Mouse (Mus musculus): ENCODE data around the gene Wasf1.

The Wasf1 gene

DNA sequence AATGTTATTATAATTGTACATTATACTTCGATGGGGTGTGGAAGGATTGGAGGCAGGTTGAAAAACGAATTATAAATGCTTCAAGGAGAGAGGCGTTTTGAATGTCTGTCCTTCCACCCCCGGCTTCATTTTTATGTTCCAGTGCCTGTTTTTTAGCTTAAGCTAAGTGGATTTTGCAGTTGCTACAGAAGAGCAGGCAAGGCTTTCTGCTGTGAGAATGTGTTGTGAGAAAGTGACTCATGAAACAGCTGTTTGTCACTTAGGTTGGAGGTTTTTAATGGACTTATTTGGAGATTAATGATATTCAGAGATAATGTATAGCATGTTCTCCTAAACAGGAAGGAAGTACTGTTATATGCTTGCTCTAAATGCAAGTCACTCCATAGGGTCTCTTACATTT is 5.9 kb downstream of the Wasf1 start:
- DNase-seq (ENCODE audit: low spot score in 2 of 2): no peak

DNA sequence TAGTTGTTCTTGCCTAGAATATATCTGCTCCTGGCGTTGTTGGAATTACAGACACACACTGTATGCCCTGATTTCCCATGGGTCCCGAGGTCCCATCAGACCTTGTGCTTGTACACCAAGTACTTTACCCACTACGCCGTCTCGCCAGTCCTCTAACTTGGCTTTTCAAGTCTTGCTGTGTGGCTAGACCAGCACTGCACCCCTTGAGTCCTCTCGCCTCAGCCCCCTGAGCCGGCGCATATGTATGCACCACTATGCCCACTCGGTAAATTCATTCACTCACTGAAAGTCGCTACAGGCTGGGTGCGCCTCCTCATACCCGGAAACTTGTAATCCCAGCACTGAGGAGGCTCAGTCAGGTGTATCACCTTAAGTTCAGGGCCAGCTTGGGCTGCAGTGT is 12.5 kb downstream of the Wasf1 start:
- no peak for DNase-seq (ENCODE audit: low spot score in 2 of 2)

DNA sequence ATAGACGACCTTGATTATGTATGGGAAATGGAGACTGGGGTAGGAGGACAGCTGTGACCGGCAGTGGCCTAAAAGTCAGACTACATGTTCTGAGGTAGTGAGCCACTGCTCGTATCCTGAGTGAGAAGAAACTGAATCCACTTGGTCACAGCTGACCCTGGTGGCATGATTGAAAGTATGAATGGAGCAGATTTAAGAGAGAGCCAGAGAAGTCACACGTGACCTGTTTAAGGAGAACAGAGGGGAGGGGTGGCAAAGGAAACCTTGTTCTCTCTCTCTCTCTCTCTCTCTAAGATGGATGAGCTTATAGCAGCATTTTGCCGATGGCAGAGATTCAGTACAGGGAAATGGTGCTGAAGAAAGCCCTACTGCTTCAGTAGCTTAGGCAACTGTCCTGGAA is 13.4 kb downstream of the Wasf1 start:
- no peak for DNase-seq (ENCODE audit: low spot score in 2 of 2)

DNA sequence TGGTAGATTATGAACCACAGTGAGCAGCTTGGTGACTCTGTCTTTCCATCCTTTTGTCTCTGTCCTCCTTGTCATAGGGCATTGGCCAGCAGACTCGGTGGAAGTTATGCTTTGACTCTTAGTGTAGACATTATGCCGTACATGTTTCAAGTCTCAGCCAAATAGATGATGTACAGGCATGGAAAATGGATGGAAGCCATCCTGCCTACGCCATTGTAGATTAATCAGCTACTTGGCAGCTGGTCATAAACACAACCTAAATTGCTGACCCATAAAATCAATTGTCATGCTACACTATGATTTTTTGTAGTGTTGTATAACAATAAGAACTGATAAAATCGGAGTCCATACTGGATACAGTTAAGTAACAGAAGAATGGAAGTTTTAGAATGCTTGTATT is 18.5 kb downstream of the Wasf1 start:
- DNase-seq (ENCODE audit: low spot score in 2 of 2): no peak

DNA sequence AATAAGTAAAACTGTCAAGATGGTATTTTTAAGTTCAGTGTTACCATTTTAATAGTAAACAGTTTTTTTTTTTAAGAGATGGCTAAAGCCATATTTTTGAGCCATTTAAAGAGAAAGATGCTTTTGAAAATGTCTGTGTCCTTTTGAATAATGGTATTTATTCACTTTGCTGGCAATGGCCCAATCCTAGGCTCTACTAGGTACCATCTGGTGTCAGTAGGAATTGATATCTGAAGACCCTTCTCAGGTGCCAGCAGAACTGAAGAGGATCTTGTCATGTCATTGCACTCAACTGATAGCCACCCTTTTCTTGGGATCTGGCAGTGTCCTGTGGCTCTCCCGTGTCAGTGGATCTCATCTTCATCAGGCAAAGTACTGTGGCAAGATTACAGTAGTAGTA is 22.9 kb downstream of the Wasf1 start:
- no peak for DNase-seq (ENCODE audit: low spot score in 2 of 2)

DNA sequence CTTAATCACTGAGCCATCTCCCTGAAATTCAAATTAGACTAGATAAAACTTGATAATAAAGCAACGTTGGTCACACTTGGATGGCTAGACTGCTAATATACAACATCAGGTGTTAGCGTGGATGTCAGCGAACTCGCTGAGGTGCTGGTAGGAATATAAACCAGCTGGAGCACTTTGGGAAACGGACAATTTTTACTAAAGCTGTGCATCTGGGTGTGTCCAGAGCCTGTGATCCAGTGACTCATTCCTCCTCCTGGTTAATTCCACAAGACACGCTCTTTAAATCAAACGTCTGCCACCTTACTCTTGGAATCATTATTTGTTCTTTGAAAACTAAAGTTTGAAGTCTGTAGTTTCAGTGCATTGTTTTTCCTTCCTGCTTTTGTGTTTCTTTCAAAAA is 23.5 kb downstream of the Wasf1 start:
- DNase-seq (ENCODE audit: low spot score in 2 of 2): no peak

DNA sequence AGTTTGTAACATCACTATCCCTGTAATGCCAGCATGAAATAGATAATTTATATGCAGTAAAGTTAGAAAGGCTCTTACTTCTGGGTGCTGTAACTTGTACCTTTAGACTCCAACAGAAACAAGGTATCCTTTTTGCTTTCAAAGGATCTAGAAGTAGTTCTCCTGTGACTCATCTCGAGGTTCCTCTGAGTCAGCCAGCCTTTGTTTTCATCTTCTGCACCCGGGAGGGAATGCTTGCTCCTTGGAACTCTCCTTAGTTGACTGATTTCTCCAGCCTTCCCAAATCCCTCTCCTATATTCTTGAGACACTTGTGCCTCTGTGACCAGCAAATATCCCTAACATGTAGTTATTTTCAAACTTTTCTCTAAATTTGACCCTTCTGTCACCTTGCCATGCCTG is 25.3 kb downstream of the Wasf1 start:
- DNase-seq (ENCODE audit: low spot score in 2 of 2): no peak

DNA sequence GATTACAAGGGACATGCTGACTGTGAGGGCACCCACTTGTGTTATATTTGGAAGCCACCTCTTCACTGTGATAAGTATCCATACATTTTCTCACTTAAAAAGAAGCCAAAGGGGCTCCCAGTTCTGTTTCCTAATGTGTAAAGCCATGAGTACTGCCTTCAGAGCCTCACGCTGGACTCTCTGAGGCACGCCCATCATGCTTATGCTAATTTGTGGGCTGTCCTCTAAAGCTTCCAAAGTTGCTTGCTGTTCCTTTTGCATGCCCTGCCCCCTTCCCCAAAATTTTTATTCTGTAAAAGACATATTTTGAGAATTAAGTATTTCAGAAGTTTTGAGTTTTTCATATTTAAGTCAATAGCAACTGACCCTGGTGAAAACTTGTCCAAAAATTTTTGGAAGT is 27.5 kb downstream of the Wasf1 start:
- no peak for DNase-seq (ENCODE audit: low spot score in 2 of 2)

DNA sequence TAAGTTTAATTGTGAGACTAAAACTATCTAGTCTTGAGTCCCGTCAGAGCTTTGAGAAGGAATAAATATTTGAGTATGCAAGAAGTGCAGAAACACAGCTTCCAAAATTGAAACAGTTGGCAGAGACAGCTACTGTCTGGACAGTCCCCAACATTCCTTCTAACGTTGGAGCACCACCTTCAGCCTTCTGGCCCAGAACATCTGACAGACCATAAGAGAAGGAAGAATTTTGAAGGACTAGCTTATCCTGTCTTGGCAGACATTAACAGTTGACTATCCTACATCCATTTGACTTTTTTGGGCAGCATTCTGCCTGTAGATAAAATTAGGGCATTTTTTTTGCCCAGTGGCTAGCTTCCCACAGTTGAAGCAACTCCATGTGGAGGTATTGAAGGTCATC is 32.0 kb downstream of the Wasf1 start:
- no peak for DNase-seq (ENCODE audit: low spot score in 2 of 2)

DNA sequence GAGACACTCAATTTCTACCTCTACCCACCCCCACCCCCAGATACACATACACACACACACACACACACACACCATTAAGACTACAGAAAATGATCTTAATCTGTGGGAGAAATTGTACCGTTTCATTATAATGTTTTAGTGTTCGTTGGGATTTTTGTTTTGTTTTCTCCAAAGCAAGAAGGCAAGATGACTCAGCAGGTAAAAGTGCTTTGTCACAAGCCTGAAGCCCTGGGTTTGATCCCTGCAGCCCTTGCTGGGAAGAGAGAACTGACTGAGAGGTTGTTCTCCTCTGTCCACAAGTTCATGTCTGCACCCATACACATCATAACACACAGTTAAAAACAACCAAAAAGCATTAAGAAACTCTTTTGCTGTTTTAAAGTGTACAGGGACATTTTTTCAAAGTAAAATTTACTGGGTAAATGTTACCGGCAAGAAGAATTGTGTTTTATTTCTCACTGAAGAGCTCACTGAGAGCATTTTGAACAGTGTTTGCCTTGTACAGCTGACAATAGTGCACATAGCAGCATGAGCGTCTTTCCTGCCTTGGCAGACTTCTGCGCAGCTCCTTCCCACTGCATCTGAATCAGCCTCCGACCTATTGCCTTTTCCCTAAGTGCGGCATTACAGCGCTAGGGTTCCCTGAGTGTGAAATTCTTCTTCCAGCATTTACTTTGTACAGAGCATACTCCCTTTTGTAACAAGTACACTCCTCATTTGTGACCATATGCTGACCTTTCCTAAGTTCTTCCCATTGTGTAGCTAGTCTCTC is 35.6 kb downstream of the Wasf1 start:
- DNase-seq (ENCODE audit: low spot score in 2 of 2): no peak

DNA sequence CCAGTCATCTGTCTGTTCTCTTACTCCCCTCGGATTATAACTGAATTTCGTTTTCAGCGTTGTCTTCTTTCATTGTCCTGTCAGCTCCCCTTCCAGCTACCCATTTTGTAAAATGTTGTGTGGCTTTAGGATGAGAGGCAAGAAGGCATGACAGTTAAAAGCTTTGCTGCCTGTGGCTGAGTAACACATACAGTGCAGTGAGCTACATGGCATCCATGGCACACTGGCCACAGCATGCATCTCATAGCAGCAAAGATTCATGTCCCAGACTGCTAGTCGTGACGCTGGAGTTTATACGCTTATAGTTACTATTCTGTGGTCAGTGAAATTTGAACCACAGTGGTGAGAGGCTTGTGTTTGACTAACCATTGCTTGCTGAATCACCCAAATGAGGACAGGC is 36.2 kb downstream of the Wasf1 start:
- DNase-seq (ENCODE audit: low spot score in 2 of 2): no peak

DNA sequence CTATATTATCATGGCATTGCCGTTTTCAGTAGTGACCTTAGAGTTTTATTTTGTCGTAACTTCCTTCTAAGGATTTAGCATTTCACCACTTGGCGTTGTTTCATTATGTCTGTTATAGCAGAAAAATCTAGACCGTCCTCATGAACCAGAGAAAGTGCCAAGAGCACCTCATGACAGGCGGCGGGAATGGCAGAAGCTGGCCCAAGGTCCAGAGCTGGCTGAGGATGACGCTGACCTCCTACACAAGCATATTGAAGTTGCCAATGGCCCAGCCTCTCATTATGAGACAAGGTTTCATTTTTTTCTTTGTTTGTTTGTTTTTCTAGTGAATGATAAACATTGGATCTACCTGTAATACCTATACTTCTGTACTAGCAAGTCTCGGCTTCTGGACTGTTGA is 49.7 kb downstream of the Wasf1 start:
- no peak for DNase-seq (ENCODE audit: low spot score in 2 of 2)

DNA sequence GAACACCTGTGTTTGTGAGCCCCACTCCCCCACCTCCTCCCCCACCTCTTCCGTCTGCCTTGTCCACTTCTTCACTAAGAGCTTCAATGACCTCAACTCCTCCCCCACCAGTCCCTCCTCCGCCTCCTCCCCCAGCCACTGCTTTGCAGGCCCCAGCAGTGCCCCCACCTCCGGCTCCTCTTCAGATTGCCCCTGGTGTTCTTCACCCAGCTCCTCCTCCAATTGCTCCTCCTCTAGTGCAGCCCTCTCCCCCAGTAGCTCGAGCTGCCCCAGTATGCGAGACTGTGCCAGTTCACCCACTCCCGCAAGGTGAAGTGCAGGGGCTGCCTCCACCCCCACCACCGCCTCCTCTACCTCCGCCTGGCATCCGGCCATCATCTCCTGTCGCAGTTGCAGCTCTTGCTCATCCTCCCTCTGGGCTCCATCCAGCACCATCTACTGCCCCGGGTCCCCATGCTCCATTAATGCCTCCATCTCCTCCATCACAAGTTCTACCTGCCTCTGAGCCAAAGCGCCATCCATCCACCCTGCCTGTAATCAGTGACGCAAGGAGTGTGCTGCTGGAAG is 53.0 kb downstream of the Wasf1 start:
- DNase-seq (ENCODE audit: low spot score in 2 of 2): peak in 1 of 2 experiments; percentile 45

DNA sequence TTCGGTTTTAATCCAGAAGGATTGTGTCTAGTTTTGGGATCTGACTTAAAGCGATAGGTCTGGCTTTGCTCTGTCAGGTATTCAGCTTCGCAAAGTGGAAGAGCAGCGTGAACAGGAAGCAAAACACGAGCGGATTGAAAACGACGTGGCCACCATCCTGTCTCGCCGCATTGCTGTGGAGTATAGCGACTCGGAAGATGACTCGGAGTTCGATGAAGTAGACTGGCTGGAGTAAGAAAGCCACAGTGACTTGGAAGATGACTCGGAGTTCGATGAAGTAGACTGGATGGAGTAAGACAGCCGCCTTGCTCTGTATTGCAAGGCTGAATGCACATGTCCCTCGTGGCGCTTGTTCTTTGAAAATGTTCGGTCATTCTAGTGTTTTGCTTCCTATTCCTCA is 54.3 kb downstream of the Wasf1 start:
- no peak for DNase-seq (ENCODE audit: low spot score in 2 of 2)

DNA sequence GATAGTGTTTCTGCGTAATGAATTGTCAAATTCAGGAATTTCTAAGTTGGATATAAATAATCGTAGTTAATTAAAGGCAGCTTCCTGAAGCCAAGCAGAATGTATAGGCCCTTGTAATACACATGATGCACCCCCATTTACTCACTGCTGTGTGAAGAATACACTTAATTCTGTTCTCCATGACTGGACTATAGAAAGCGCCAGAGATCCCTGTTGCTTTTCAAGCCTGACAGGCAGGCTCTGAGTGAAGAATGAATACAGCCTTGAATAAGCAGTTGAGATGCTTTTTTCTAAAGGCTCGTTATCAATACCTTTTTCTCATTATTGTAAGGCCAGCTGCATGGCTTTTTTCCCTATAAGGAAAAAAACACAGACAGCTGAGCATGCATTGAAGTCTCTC is 59.4 kb downstream of the Wasf1 start:
- DNase-seq (ENCODE audit: low spot score in 2 of 2): no peak

DNA sequence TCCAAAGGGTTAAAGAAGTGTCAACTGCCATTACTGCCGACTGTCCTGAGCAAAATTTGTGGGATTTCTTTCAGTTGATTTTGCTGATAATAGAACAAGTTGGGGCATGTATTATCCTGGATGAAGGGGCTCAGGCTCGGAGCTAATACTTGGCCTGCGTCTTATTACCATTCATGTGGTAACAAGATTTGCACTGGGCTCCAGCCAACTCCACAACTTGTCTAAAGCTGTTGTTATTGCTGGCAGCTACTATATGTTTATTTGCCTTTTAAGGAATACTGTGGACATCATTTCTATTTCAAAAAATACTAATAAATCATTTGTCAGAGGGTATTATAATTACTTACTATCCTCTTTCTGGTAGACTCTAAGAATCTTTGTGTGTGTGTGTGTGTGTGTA is 66.9 kb downstream of the Wasf1 start:
- DNase-seq (ENCODE audit: low spot score in 2 of 2): no peak

DNA sequence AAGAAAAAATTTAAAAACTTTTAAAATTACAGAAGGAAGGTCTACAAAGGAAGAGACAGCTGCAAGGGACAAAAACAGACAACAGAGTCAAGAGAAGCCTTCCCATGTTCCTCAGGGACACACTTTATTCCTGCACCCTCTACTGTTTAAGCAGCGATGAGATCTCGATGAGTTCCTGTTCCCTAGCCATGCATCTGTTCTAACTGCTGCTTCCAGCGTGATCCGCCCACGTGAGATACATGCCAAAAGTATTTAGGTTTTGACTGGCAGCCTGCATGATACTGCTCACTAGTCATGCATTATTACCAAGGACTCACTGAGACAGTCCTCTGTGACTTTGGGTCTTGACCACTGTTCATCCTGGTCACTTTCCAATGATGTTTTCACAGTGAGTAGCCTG is 72.9 kb downstream of the Wasf1 start:
- peak in 1 of 2 experiments; percentile 64 for DNase-seq (ENCODE audit: low spot score in 2 of 2)

DNA sequence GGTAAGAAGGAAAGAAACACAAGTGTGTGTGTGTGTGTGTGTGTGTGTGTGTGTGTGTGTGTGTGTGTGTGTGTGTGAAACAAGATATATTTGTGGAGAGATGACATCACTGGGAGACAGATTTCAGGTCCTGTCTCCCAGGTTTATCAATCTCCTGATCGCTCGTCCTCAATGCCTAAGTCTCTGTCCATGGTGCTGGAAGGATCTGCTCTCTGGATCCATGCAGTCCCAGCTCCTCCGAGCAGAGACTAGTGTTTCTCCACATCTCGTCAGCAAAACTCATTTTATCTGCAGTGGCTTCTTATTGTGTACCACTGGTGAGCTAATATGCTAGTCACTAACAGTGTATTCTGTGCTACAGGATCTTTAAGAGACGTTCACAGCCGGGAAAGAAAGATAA is 78.1 kb downstream of the Wasf1 start:
- DNase-seq (ENCODE audit: low spot score in 2 of 2): no peak

DNA sequence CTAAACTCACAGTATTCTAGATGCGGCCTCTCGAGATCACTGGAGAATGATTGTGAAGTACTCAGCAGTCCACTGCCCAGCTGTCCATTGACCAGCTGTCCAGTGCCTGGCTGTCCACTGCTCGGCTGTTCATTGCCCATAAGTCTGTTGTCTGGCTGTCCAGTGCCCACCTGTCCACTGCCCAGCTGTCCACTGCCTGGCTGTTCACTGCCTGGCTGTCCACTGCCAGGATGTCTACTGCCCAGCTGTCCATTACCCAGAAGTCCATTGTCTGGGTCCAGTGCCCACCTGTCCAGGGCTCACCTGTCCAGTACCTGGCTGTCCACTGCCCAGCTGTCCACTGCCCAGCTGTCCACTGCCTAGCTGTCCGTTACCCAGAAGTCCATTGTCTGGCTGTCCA is 78.7 kb downstream of the Wasf1 start:
- DNase-seq (ENCODE audit: low spot score in 2 of 2): no peak

DNA sequence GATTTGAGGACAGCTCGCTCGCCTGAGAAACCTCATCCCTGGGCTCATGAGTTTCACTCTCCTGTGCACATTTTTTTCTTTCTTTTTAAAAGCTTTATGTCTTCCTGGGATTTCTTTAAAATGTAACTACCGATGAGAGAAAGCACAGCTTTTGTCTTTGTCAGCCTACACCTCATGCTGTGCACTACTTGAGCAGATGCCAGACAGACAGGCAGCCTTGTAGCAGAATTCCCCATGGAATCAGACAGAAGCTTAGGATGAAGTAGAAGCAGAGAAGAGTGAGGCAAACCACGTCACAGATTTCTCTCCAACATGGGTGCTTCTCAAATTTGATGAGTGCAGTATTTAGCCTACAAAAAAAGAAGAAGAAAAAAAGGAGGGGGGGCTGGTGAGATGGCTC is 81.3 kb downstream of the Wasf1 start:
- peak; percentile 37 to 62 for DNase-seq (ENCODE audit: low spot score in 2 of 2)

DNA sequence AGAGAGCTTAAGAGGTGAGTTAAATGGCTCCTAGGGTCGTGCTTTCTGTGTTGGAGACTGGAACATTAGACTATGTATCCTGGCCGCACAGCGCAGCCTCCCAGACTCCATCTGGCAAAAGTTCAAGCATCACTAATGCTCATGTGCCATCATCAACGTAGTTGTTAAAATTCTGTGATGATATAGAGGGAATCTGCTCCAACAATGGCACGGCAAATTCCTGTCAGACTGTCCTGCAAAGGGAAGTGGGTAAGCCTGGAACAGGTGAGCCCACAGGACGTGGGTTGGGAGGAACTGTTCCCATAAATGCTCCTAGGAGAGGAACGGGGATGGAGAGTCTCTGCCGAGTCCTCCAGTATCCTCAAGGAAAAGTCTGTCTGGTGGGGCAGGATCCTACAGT is 85.3 kb downstream of the Wasf1 start:
- no peak for DNase-seq (ENCODE audit: low spot score in 2 of 2)

DNA sequence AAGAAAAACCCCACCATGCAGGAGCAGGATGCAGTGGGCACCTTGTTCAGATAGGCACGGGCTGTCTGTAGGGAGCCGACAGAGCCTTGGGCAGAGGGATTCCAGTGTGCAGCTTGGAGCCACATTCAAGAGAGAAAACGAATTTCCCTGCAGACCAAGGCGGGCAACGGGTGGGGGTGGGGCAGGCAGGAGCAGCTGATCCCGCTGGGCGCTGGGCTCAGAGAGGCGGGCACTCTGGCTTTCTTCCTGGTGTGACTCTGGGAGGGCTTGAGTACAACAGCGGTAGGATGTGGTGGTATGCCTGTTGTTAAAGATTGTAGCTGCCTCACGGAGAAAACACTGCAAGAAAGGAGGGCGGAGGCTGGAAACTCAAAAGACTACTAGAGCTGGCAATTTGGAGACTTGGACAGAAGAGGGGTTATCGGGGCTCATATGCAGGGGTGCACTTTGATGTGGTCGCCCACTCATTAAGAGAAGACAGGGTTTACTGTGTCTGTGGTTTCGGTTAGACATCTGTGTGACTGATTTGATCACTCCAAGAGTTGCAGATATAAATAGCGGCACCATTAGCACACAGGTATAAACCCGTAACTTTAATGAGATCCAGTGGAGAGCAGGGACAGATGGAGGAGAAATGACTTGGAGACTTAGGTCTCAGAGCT is 86.2 kb downstream of the Wasf1 start:
- no peak for DNase-seq (ENCODE audit: low spot score in 2 of 2)

DNA sequence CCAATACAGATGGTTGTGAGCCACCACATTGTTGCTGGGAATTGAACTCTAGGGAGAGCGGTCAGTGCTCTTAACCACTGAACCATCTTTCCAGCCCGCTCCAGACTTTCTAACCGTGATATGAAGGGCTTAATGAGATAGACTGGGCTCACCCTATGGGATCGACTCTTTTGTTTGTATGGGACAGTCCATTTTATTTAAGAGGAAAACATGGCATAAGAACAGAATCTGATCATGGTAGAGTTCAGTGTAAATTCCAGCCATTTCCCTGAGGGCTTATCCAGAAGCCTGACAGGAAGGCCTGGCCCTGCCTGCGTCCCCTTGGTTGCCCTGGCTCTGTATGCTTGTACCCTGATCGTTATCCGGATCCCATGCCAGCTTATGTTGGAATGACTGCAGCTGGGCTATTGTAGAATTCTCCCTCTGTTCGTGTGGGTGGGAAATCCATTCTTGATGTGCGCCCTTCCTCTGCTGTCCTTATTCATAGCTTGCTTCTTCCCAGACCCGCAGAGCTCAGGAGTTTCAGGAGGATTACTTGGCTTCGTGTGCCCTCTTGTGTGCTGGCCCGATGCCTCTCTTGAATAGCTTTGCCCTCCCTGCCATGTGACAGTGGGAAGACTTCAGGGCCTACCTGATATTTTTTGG is 87.4 kb downstream of the Wasf1 start:
- peak in 1 of 2 experiments; percentile 57 for DNase-seq (ENCODE audit: low spot score in 2 of 2)

All from right cerebral cortex, postnatal 36 days (tissue).